Mouse (Mus musculus): ENCODE data around the gene Abhd16a.
A peak's percentile ranks its signal among the peaks of the same experiment; 100 is the strongest.
"Not testable (repeated sequence)": the region's sequence is repeated elsewhere in the genome, so short reads cannot be mapped to it uniquely, and the experiment has no call there.

Abhd16a gene

DNA sequence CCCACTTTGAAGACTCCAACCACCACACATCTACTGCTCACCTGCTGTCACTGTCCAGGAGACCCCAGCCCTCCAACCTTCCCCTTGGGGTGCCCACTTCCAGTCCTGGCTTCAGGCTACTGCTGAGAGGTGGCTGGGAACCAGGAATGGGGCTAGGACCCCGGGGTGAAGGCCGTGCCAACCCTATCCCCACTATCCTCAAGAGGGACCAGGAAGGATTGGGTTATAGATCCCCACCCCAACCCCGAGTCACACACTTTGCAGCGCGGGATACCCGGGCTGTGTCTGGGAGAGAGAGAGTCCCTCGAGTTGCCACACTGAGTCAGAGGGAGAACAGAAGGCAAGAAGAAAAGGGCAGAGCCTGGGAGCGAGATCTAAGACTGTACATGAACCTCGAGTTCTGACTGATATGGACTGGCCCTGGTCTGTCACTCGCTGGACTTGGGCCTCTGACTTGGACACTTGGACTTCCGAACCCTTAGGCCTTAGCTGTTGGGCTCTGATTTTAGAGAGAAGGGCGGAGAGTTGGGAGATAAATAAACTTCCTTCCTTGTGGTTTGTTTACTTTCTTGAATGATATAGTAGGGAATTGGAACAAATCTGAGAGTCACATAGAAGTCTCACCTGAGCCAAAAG lies 35.3 kb downstream of the Abhd16a start:
- DNase-seq: not testable (repeated sequence)

DNA sequence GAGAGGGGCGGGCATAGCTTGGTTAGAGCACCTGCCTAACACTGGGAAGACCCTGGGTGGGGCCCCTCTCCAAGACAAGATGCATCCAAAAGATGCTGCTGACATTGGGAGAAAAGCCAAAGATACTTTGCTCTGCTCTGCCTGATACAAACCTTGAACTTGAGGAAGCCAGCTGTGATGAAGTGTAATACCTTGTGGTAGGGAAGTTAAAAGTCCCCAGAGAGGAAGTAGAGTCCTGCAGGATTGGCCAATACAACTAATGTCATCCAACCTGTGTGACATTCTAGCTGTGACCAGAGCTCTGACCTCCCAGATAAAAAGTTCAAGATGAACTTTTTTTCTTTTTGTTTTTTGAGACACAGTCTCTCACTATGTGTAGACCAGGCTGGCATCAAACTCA lies 36.0 kb downstream of the Abhd16a start:
- no peak for DNase-seq

DNA sequence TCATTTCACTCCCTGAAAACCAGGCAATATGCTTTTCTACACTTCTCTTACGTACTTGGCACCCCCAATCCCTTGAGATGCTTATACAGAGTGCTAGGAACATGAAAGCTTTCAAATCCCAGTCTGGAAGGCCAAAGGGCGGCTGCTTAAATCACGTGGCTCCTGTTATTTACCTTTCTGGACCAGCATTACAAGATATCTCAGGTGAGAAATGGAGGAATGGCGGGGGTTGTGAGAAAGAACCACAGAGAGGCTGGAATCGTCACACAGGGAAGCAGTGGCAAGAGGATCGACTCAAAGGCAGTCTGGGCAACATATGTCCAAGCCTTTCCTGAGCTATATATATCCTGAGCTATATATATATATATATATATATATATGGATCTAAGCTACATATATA lies 36.5 kb downstream of the Abhd16a start:
- DNase-seq: no peak

DNA sequence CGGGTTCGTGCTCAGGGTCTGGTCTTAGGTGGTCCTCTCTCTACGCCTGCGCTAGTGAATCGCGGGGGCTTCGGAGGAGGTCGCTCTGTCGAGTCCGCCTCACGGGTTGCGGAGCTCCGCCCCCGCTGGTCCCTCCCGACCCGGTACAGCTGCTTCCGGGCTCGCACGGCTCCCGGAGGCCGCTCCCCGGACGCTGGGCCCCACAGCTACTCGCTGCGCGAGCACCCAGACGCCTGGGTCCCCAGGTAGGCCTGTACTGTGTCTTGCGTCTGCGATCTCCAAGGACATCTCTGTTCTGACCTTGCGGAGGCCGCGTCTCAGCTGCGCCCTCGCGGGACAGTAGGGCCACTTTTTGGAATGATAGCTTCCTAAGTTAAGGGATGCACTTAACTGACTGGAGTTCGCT lies 37.1 kb downstream of the Abhd16a start, which contains the start of gene D17H6S53E:
Gene D17H6S53E (plus strand): TSS at position 168 of the 406 bp plus-strand sequence.
- peak; percentile 73 for DNase-seq

DNA sequence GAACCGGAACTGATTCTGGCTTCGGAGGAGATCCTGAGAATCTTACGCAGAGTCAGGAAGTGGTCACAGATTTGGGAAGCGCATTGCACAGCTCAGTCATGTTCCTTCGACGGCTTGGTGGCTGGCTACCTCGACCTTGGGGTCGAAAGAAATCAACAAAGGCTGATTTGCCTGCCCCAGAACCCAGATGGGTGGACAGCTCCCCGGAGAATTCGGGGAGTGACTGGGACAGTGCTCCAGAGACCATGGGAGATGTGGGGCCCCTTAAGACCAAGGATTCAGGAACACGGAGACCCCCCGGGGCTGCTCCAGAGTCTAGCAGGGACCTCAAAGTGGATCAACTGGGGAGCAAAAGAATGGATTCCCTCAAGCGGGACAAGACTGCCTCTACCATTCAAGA lies 38.0 kb downstream of the Abhd16a start:
- DNase-seq: no peak

DNA sequence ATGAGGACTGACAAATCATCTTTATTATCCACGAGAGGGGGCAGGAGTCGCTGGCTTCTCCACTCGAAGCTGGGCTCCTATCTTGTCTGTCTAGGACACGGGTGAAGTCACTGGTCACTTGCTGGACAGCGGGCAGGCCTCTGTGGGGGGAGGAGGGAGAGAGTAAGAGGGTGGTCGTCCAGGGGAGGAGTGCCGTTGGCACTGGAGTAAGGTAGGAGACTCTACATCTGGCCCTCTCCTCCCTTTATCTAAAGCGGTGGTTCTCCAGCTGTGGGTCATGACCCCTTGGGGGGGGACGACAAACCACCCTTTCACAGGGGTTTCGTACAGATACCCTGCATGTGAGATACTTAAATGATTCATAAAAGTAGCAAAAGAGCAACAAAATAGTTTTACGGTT lies 39.9 kb downstream of the Abhd16a start:
- no peak for DNase-seq

DNA sequence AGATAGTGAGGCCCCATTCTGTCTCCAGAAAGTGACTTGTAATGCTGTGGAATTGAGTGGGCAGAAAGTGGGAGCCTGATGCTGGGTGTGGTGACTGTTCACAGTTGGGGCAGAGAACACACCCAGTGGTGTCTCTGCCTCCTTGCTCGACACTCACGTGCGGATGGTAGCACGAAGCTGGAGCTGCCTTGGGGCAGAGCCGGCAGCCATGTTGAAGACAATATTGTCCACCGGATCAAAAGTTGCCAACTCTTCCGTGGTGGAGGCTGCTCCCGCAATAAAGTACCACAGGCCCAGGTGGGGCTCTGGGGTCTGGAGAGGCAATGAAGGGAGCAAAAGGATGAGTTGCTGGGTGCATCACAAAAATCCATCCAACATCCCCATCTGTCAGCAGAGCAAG lies 42.0 kb downstream of the Abhd16a start:
- DNase-seq: no peak

DNA sequence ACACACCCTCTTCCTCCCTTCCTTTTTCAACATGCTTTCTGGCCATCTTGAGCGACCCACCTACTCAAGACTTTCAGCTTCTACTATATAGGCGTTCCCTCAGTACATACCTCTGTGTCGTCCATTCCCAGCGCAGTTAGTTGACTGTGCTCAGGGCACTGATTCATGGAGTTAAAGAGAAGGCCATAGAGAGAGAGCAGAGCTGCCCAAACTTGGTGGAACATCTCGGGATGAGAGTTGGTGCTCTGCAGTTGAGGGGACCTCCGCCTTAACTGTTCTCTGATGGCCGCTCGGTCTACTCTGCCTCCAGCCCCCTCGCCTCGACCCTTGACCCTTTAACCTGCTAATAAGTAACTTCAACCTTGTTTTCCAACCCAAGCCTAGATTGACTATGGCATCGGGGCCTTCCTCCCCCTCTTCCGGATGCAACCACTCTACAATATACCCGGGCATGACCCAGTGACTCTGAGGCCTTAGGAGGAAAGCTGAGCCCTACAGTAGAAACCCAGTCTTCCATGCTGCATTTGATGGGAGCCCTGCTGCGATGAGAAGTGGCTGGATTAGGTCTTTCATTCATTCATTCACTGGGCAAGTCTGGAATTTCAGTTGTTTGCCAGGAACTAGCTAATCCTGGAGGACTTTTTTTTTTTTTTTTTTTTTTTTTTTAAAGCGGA lies 42.6 kb downstream of the Abhd16a start, which contains the start of gene Apom:
Gene Apom (minus strand): TSS at position 551 of the 674 bp plus-strand sequence.
- DNase-seq: no peak

DNA sequence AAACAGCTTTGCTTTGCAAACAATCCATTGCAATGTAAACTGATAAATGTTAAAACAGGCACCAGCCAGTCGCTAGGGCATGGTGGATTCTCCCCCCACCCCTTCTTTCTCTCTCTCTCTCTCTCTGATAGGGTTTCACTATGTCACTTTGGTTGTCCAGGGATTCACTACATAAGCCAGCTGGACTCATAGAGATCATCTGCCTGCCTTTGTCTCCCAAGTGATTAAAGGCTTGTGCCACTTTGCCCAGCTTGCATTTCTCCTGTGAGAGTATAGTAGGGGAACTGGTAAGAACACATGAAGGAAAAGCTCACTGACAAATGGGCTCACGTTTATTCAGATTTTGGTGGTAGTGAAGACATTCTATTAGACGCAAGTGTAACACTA lies 43.1 kb downstream of the Abhd16a start:
- DNase-seq: no peak

DNA sequence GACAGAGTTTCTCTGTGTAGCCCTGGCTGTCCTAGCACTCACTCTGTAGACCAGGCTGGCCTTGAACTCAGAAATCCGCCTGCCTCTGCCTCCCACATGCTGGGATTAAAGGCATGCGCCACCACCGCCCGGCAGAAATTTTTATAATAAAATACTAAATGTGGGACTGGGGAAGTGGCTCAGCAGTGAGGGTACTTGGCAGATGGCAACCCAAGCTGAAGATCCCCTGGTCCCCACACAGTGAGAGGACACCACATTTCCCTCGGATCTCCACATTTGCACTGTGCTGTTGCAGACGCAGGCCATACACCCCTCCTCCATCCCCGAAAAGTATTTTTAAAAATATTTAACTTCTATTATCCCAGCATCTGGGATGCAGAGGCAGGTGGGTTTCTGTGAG lies 44.5 kb downstream of the Abhd16a start:
- no peak for DNase-seq

DNA sequence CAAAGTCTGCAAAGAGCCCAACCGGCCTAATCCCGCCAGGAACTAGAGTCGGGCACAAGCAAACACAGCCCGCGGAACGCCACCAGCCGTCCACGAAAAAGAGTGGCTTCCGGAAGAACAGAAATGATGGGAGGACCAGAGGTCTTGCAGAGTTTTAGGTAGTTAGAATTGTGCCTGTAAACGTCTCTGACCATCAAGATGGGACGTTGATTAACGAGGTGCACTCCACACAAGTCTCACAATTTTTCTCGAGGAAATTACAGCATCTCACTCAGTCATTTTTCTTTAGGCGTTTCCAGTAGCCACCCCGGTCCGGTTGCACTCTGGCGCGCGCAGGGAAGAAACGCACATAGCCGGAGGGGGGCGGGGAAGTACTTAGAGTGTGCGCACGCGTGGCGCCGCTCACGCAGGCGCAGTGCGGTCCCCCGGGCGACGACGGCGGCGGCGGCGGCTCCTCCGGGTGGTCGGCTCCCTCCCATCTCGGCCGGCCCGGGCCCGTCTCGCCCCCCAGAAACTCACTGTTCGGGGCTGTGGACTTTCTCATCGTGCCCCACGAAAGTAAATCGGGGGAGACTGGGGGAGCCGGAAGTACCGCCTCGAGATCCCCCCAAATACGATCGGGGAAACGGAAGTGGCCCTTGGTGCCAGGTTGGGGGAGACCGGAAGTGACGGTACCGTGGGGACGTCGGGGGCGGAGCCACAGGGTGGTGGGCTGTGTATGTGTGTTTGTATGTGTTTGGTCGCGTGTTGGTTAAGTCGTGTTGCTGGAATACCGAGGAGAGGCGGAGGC lies 45.9 kb downstream of the Abhd16a start, which contains the start of gene Bag6:
Gene Bag6 (plus strand): TSS at position 378 of the 790 bp plus-strand sequence.
- DNase-seq: peak; percentile 95

DNA sequence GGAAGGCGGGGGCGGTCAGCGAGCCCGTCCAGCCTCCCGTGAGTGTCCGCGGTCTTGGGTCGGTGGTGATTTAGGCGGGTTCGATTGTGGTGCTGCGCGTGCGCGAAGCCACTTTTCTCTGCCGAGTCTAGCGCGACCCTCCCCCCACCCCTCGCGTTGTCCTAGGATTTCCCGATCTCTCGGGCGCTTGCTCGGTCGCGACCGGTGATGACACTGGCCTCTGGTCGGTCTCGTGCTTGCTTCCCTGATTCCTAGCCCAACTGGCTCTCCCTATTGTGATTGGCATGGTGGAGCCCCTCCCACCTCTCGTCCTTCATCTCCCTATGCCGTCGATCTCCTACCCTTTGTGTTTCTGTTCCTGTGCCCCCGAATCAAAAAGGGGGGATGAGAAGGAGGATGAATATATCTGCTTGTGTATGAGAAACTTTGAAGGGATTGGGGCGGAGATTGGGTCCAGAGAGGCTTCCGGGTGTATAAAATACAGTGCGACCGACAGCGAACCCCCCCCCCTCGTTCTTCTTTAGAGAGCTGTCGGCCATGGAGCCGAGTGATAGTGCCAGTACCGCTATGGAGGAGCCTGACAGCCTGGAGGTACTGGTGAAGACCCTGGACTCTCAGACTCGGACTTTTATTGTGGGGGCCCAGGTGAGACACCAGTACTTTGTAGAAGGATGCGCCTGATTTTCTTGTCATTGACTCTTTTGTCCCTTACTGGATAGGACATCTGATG lies 46.7 kb downstream of the Abhd16a start:
- no peak for DNase-seq

DNA sequence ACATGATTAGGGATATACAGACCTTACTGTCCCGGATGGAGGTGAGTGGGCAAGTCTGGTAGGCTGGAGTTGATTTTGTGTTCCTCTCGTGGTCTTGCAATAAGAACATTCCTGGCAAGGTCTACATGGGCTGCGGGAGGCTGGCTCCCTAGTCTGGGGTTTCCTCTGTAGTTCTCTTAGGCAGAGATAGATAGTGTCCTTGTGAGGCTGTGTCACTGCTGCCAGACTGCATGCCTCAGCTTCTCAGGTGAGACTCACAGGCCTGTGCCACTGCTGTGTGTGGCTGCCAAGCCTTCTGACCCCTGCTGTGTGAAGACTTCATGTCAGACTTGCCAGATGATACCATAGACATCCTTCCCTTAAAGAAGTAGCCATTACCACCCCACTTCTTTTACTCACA lies 50.2 kb downstream of the Abhd16a start:
- no peak for DNase-seq

DNA sequence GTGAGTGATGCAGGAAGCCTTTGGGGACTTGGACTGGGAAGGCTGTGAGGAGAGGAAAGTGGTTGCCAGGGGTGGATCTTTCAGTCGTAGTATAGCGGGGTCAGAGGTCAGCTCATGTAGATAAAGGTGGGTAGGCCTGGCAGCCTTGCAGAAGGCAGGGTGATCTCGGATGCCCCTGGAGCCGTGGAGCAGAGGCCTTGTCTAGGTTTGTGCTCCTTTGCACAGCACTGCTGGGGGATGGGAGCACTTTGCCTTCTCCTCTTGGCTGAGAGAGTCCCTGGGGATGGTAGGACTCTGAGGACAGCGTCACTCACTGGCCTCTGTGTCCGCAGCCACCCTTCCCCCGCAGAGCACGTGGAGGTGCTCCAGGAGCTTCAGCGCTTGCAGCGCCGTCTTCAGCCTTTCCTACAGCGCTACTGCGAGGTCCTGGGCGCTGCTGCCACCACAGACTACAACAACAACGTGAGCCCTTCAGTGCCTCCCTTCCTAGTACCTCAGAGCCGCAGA lies 51.5 kb downstream of the Abhd16a start:
- no peak for DNase-seq

DNA sequence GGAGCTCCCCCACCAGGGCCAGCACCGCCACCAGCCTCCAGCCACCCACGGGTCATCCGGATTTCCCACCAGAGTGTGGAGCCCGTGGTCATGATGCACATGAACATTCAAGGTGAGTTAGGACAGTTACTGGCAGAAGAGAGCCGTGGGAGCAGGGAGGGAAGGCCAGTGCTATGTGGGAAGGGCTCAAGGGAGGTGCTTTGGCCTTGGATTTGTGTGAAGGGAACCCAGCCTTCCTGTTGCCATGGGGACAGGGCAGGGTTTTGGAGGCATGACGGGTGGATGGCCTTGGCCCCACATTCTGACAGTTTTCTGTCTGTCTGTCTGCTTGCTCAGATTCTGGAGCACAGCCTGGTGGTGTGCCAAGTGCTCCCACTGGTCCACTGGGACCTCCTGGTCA lies 52.9 kb downstream of the Abhd16a start:
- DNase-seq: no peak

DNA sequence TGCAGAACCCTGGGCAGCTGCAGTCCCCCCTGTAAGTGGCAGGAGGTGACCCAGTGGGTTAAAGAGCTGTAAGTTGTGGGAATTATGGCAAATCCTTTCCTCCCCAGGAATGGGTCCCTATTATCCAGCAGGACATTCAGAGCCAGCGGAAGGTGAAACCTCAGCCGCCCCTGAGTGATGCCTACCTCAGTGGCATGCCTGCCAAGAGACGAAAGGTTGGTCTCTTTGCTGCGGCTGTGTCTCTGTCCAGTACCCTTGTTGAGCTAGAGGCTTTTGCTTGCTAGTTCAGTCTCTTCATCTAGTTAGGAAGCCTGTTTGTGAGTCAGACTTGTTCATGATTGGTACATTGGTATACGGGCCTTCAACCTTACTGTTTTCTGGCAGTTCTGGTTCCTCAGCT lies 57.1 kb downstream of the Abhd16a start:
- DNase-seq: no peak

DNA sequence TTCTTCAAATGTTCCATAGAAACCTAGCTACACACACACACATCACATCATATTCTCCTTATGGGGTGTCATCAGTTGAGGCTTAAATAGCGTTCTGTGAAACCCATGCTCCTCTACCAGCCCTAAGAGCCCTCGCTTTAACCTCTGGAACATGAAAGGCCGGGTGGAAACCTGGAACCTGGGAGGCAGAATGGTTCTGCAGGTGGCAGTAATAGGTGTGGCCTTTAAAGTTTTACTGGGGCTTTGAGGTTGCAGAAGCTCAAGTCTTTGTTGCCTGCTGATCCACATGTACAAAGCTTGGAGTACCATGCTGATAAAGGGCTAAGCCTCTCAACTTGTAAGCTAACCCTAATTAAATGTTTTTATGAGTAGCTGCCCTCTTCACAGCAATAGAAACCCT lies 58.3 kb downstream of the Abhd16a start:
- DNase-seq: no peak

DNA sequence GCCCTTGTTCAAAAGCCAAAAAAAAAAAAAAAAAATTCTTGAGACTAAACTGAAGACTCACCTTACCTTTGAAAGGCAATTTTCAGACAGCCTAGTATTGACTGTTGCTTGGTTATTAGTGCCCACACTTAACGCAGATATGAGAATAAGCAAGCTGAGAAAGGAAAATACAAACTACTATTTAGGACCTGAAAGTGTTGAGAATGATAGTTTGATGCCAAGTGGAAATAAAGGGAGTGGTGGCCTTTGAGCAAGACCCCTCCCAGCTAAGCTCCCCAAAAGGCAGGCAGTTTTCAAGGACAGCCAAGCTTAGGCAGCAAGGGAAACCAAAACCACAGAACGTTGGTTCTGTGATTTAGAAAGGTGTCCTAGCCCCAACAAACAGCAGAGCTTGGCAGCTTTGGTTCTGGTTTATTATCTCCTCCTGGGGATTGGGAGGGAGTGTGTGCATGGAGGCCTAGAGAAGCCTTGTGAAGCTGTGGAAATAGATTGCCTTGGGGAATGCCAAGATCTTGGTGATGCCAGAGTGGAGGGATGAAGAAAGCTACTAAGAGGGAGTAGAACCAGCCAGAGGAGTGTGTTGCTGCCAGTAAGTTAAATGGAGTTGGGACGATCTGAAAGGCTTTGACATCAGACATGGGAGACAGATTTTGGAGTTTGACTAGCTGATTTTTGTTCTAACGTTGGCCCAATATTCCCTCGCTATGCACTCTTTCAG lies 59.0 kb downstream of the Abhd16a start:
- DNase-seq: no peak

DNA sequence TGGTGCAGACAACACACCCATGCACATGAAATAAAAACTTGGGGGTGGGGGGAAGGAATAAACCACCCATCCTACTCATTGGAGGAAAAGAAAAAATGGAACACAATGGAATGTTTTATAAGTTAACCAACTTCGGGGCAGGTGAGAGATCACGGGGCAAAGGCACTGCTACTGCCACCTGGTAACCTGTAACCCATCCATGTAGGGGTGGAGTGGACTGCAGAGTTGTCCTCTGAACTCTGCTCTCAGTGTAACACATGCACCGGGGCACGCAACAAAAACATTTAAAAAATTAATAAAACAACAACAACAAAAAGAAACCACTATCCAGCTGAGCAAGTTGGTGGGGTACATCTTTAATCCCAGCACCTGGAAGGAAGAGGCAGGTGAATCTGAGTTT lies 63.1 kb downstream of the Abhd16a start:
- no peak for DNase-seq

Measured in right cerebral cortex, postnatal 25 days (tissue).